Mouse (Mus musculus) limb, embryonic 14.5 days (tissue): ENCODE data around the gene Hspa2. TPM values are rescaled to one million over a fixed set of nuclear protein-coding genes. Genes with fewer than 3 reads are reported as not detected.

Source experiments
- ATAC-seq: fragments of 200-750 bp; cut with Nextera tagmentation; 2 replicates; pipeline ENCODE4 v1.8.0; 2017; ENCODE audit warnings: low read depth, moderate number of reproducible peaks, moderate TSS enrichment; ENCODE audit not compliant: low FRiP score
- DNase-seq: peaks from one replicate; pipeline ENCODE4 v3.0.0-alpha.2; 2015; ENCODE audit warnings: low spot score
- H3K27ac ChIP-seq: fragments of 300-500 bp; sonication (generic); replicated peaks from 2 replicates; pipeline ENCODE4 v1.5.1; 2014; ENCODE audit warnings: low read depth, mild to moderate bottlenecking, low read length, moderate library complexity, mixed read lengths
- H3K27me3 ChIP-seq: fragments of 300-500 bp; sonication (generic); 2 replicates; pipeline ENCODE4 v1.6.1; 2014; ENCODE audit warnings: low read length, mixed read lengths; ENCODE audit not compliant: control insufficient read depth, insufficient read depth
- H3K36me3 ChIP-seq: fragments of 300-500 bp; sonication (generic); 2 replicates; pipeline ENCODE4 v1.6.1; 2014; ENCODE audit warnings: mild to moderate bottlenecking, low read length, moderate library complexity, mixed read lengths; ENCODE audit not compliant: control insufficient read depth, insufficient read depth
- H3K4me1 ChIP-seq: fragments of 300-500 bp; sonication (generic); 2 replicates; pipeline ENCODE4 v1.6.1; 2014; ENCODE audit warnings: antibody characterized with exemption, low read length, mixed read lengths; ENCODE audit not compliant: control insufficient read depth, insufficient read depth
- H3K4me2 ChIP-seq: fragments of 300-500 bp; sonication (generic); replicated peaks from 2 replicates; pipeline ENCODE4 v1.6.1; 2014; ENCODE audit warnings: low read depth, mild to moderate bottlenecking, low read length, moderate library complexity; ENCODE audit not compliant: severe bottlenecking
- H3K4me3 ChIP-seq: fragments of 300-500 bp; sonication (generic); replicated peaks from 2 replicates; pipeline ENCODE4 v1.5.1; 2014; ENCODE audit warnings: low read length
- H3K9ac ChIP-seq: fragments of 300-500 bp; sonication (generic); 2 replicates; pipeline ENCODE4 v1.6.1; 2014; ENCODE audit warnings: mild to moderate bottlenecking, low read depth, low read length, moderate library complexity; ENCODE audit not compliant: severe bottlenecking
- H3K9me3 ChIP-seq: fragments of 300-500 bp; sonication (generic); 2 replicates; pipeline ENCODE4 v1.6.1; 2016; ENCODE audit warnings: low read length; ENCODE audit not compliant: control insufficient read depth
- POLR2A ChIP-seq: fragments of 200-500 bp; IDR thresholded peaks from 2 replicates; pipeline ENCODE4 v1.8.0; 2012; ENCODE audit warnings: inconsistent platforms, mild to moderate bottlenecking, moderate library complexity, borderline replicate concordance; ENCODE audit not compliant: insufficient read depth, insufficient read length; ENCODE audit errors: extremely low read depth
- WGBS: fragments of 180-500 bp; shearing (Covaris S2); extraction: QIAGEN DNeasy Blood & Tissue Kit; methylation state at CpG from one replicate; pipeline ENCODE4 v1.1.7; 2014; 5-methylcytosine and 5-hydroxymethylcytosine counted together
- polyA plus RNA-seq, 2 experiments: library from polyadenylated mRNA; depleted of rRNA in 1 of 2; stranded (reverse) in 1 of 2; unstranded in 1 of 2; fragments of >200 nt; fragmentation: Nextera tagmentation in 1 of 2; extraction: Ambion mirVana in 1 of 2; gene quantifications; 2 replicates each; pipeline versions ENCODE4 v1.2.1 to v1.2.3; 2012 to 2014

Gene Hspa2
- polyA plus RNA-seq, 2 experiments = 6.7 to 7.7 TPM

DNA sequence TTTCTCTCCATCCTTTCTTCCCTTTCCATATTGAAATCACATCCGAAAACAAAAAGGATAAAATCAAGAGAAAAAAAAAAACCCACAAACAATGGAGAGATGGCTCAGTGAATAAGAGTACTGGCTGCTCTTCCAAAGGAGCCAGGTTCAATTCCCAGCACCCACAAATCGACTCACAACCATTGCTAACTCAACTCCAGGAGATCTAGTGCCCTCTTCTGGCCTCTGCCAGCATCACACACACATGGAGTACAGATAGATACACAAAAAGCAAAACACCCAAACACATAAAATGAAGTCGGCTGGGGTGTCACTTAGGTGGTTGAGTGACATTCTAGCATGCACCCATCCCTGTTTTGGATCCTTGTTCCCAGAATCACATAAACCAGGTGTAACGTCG lies 14.4 kb downstream of the Hspa2 start:
- 95% methylated on average over 5 of the region's 5 CpGs for WGBS
- H3K4me1 ChIP-seq = no peaks in the 10 kb centered on the region
- no peak overlapping the region for H3K4me2 ChIP-seq
- H3K27me3 ChIP-seq = no peaks in the 10 kb centered on the region
- no peak overlapping the region for H3K9ac ChIP-seq
- ATAC-seq = no peak
- TF ChIP-seq POLR2A = no peak
- DNase-seq = no peak
- H3K36me3 ChIP-seq = no peaks in the 10 kb centered on the region
- no peak overlapping the region for H3K4me3 ChIP-seq
- H3K9me3 ChIP-seq = peaks cover 3% of the 10 kb centered on the region; the same call in 1 of the 2 replicates
- H3K27ac ChIP-seq = no peak overlapping the region

DNA sequence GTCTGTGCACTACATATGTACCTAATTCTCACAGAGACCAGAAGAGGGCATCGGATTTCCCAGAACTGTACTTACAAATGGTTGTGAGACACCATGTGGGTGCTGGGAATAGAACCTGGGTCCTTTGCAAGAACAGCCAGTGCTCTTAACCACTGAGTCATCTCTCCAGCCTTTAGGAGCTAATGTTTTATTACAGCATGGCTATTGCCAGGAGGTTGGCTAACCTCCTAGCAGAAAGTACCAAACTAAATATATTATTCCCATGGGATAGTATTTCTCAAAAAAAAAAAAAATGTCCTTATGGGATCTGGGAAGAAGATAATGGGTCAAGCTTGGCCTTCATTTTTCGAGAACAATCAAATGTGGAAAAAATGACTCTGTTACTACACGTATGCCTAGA lies 21.3 kb downstream of the Hspa2 start:
- DNase-seq = no peak
- ATAC-seq = no peak
- Histone ChIP-seq H3K27ac (no peak overlapping the region), H3K9me3 (no peaks in the 10 kb centered on the region), H3K4me2 (no peak overlapping the region), H3K36me3 (no peaks in the 10 kb centered on the region), H3K27me3 (no peaks in the 10 kb centered on the region), H3K4me1 (no peaks in the 10 kb centered on the region), H3K4me3 (no peak overlapping the region), H3K9ac (no peak overlapping the region)
- no peak for TF ChIP-seq POLR2A
- 89% methylated on average over 3 of the region's 3 CpGs for WGBS

- no peak overlapping the region for H3K4me3 ChIP-seq
- WGBS = 50% methylated on average over 5 of the region's 5 CpGs
- no peak overlapping the region for H3K4me2 ChIP-seq
- no peak overlapping the region for H3K9ac ChIP-seq
- H3K27me3 ChIP-seq = no peaks in the 10 kb centered on the region
- DNase-seq = no peak
- H3K36me3 ChIP-seq = no peaks in the 10 kb centered on the region
- no peak for ATAC-seq
- no peak for TF ChIP-seq POLR2A
- H3K9me3 ChIP-seq = no peaks in the 10 kb centered on the region
- no peaks in the 10 kb centered on the region for H3K4me1 ChIP-seq
- H3K27ac ChIP-seq = no peak overlapping the region
These were observed 23.6 kb downstream of the Hspa2 start for GRCm38 (mm10) chr12:76427546-76427945.

- Histone ChIP-seq H3K4me3 (no peak overlapping the region), H3K4me2 (no peak overlapping the region), H3K4me1 (peaks cover 8% of the 10 kb centered on the region), H3K9me3 (no peaks in the 10 kb centered on the region), H3K27ac (no peak overlapping the region), H3K9ac (no peak overlapping the region), H3K36me3 (no peaks in the 10 kb centered on the region), H3K27me3 (no peaks in the 10 kb centered on the region)
- 53% methylated on average over 5 of the region's 5 CpGs for WGBS
- ATAC-seq = no peak
- TF ChIP-seq POLR2A = no peak
- DNase-seq = no peak
These were observed 27.0 kb downstream of the Hspa2 start for GRCm38 (mm10) chr12:76430879-76431406.

GRCm38 (mm10) chr12:76431431-76431830 lies 27.5 kb downstream of the Hspa2 start:
- WGBS = 84% methylated on average over 6 of the region's 6 CpGs
- Histone ChIP-seq H3K9ac (no peak overlapping the region), H3K4me1 (peaks cover 8% of the 10 kb centered on the region), H3K36me3 (no peaks in the 10 kb centered on the region), H3K4me2 (no peak overlapping the region), H3K9me3 (no peaks in the 10 kb centered on the region), H3K27ac (no peak overlapping the region), H3K27me3 (no peaks in the 10 kb centered on the region), H3K4me3 (no peak overlapping the region)
- no peak for TF ChIP-seq POLR2A
- no peak for DNase-seq
- no peak for ATAC-seq

GRCm38 (mm10) chr12:76434111-76434510 lies 30.1 kb downstream of the Hspa2 start:
- H3K27ac ChIP-seq = no peak overlapping the region
- H3K4me3 ChIP-seq = no peak overlapping the region
- H3K36me3 ChIP-seq = no peaks in the 10 kb centered on the region
- H3K9me3 ChIP-seq = no peaks in the 10 kb centered on the region
- TF ChIP-seq POLR2A = no peak
- ATAC-seq (no peak), DNase-seq (no peak)
- 32% methylated on average over 7 of the region's 7 CpGs for WGBS
- H3K4me1 ChIP-seq = peaks cover 8% of the 10 kb centered on the region
- H3K27me3 ChIP-seq = no peaks in the 10 kb centered on the region
- H3K4me2 ChIP-seq = no peak overlapping the region
- H3K9ac ChIP-seq = no peak overlapping the region
